Mouse (Mus musculus) lung, embryonic 14.5 days (tissue): ENCODE data around the gene Gm20388. TPM values are rescaled to one million over a fixed set of nuclear protein-coding genes. Genes with fewer than 3 reads are reported as not detected.
A peak's percentile ranks its signal among the peaks of the same experiment; 100 is the strongest.

ENCODE experiments used
- ATAC-seq: fragments of 200-750 bp; cut with Nextera tagmentation; 2 replicates; pipeline ENCODE4 v1.8.0; 2017; ENCODE audit warnings: mild to moderate bottlenecking, moderate TSS enrichment, moderate library complexity; ENCODE audit not compliant: insufficient read depth
- DNase-seq: peaks from one replicate; pipeline ENCODE4 v3.0.0-alpha.2; 2015
- H3K27ac ChIP-seq: fragments of 300-500 bp; sonication (generic); 2 replicates; pipeline ENCODE4 v1.5.1; 2014; ENCODE audit warnings: low read depth, mild to moderate bottlenecking, moderate library complexity
- H3K27me3 ChIP-seq: fragments of 300-500 bp; sonication (generic); 2 replicates; pipeline ENCODE4 v1.6.1; 2014; ENCODE audit warnings: low read length, control low read depth; ENCODE audit not compliant: insufficient read depth
- H3K36me3 ChIP-seq: fragments of 300-500 bp; sonication (generic); 2 replicates; pipeline ENCODE4 v1.6.1; 2014; ENCODE audit warnings: control low read depth; ENCODE audit not compliant: insufficient read depth
- H3K4me1 ChIP-seq: fragments of 300-500 bp; sonication (generic); 2 replicates; pipeline ENCODE4 v1.6.1; 2014; ENCODE audit warnings: antibody characterized with exemption, control low read depth; ENCODE audit not compliant: insufficient read depth
- H3K4me2 ChIP-seq: fragments of 300-500 bp; sonication (generic); 2 replicates; pipeline ENCODE4 v1.6.1; 2014; ENCODE audit warnings: mild to moderate bottlenecking
- H3K4me3 ChIP-seq: fragments of 300-500 bp; sonication (generic); 2 replicates; pipeline ENCODE4 v1.5.1; 2014; ENCODE audit warnings: low read depth, low read length
- H3K9ac ChIP-seq: fragments of 300-500 bp; sonication (generic); 2 replicates; pipeline ENCODE4 v1.6.1; 2014
- H3K9me3 ChIP-seq: fragments of 300-500 bp; sonication (generic); 2 replicates; pipeline ENCODE4 v1.6.1; 2016; ENCODE audit warnings: low read depth, low read length, control low read depth
- CTCF ChIP-seq: IDR thresholded peaks from 2 replicates; pipeline ENCODE4 v1.5.1; 2016; ENCODE audit warnings: antibody characterized with exemption, low read depth
- WGBS: fragments of 180-500 bp; shearing (Covaris S2); extraction: QIAGEN DNeasy Blood & Tissue Kit; methylation state at CpG from one replicate; pipeline ENCODE4 v1.1.7; 2014; 5-methylcytosine and 5-hydroxymethylcytosine counted together
- polyA plus RNA-seq: library from polyadenylated mRNA; unstranded; fragments of >200 nt; fragmentation: Nextera tagmentation; extraction: Ambion mirVana; gene quantifications from 2 replicates; pipeline ENCODE4 v1.2.1, GENCODE M21; 2014

Gm20388 gene
- polyA plus RNA-seq, 1 experiment from 2014 or later = not detected

DNA sequence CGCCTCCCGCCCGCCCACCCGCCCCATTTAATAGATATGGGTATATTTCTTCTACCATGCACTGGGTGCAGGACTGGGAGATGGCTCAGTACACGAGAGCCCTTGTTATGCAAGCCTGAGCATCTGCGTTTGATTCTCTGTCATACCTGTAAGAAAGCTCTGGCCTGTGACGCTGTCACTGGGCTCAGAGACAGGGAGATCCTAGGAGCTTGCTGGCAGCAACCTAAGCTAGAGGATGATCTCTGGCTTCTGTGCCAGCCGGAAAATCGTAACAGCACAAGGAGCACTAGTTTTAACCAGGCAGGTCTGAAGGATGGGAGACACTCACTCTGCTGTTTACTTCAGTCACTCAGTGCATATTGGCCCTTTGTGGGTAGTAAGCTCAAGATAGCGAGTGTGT is 33.0 kb downstream of the Gm20388 start:
- ATAC-seq = no peak
- no peak for DNase-seq
- no peak overlapping the region for H3K9ac ChIP-seq
- no peak overlapping the region for H3K4me3 ChIP-seq
- 92% methylated on average over 10 of the region's 10 CpGs for WGBS
- TF ChIP-seq CTCF = no peak
- no peaks in the 10 kb centered on the region for H3K4me1 ChIP-seq
- H3K27me3 ChIP-seq = no peaks in the 10 kb centered on the region
- no peak overlapping the region for H3K27ac ChIP-seq
- no peak overlapping the region for H3K4me2 ChIP-seq
- H3K36me3 ChIP-seq = peaks cover 80% of the 10 kb centered on the region
- no peaks in the 10 kb centered on the region for H3K9me3 ChIP-seq

DNA sequence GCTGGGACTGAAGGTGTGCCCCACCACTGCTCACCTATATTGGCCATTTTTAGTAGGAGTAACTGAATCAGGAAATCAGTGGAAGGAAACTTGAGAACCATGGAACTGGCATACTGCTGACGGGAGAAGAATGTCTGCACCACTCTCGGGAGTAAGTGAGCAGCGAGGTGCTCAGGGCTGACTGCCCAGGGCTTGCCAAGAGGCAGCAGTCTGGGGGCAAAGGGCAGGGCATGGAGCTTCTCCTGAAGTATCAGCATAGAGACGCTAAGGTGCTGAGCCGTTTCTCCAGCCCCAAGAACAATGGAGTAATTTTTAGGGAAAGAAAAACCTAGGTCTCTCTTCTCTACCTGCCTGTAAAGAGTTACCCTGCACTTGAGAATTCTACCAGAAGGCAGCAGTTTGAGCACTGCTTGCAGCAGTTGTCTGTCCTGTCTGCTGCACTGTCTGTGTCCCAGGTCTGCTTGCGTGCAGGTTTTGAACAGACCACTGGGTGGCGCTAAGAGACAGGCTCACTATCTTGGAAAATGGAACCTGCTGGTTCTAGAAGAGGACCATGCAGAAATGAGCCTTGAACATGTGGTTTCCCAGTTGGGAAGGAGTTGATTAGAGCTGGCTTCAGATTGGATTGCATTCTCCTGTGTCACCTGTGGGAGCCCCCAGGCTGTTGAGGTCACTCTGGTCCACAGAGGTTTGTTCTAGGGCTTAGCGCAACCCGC is 33.6 kb downstream of the Gm20388 start:
- no peak overlapping the region for H3K9ac ChIP-seq
- ATAC-seq (no peak), DNase-seq (peak; percentile 85)
- no peaks in the 10 kb centered on the region for H3K4me1 ChIP-seq
- no peak overlapping the region for H3K27ac ChIP-seq
- H3K9me3 ChIP-seq = no peaks in the 10 kb centered on the region
- H3K4me3 ChIP-seq = no peak overlapping the region
- H3K36me3 ChIP-seq = peaks cover 83% of the 10 kb centered on the region
- H3K4me2 ChIP-seq = no peak overlapping the region
- no peaks in the 10 kb centered on the region for H3K27me3 ChIP-seq
- TF ChIP-seq CTCF = peak; percentile 94
- 56% methylated on average over 9 of the region's 9 CpGs for WGBS

DNA sequence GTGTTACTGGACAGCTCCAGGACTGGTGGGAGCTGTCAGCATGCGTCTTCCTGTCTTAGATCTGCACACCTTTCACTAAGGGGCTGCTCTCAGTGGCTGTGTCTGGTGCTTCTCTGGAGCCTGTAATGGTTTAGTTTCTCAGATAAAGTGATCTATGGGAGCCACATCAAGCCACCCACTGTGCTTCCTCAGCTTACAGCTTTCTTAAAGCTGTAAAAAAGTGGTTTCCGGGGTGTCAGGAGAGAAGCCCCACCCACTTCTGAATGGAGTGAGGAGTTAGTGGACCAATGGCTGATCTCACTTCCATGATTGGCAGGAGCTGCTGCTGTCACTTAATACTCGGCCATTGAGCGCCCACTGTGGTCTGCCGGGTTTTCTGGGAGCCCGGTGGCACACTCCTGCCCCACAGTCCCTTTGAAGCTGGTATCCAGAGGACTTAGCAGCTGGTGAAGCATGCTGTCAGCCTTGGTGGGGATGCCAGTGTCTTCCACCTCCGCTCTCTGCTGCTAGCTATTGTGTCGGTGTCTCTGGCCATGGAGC is 35.8 kb downstream of the Gm20388 start:
- Histone ChIP-seq H3K9me3 (no peaks in the 10 kb centered on the region), H3K36me3 (peaks cover 91% of the 10 kb centered on the region), H3K27ac (no peak overlapping the region), H3K9ac (no peak overlapping the region), H3K4me3 (no peak overlapping the region), H3K4me1 (no peaks in the 10 kb centered on the region), H3K4me2 (no peak overlapping the region), H3K27me3 (no peaks in the 10 kb centered on the region)
- DNase-seq (no peak), ATAC-seq (no peak)
- 69% methylated on average over 8 of the region's 8 CpGs for WGBS
- TF ChIP-seq CTCF = no peak

DNA sequence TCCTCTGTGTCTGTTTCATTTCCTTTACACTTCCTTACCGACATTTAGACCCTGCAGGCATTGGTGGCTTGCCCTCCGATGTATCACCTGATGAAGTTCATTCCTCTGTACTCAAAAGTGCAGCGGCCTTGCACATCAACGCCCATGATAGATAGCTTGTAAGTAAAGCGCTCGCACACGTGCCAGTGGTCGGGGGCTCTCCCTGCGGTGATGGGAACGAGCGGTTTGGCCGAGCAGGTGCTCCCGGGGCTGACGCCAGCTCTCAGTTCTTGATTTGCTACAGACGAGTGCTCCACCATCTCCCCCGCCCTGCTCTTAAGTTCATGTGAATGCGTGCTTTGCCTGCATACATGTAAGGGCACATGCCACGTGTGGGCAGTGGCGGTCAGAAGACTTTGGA is 37.0 kb downstream of the Gm20388 start:
- WGBS = 63% methylated on average over 19 of the region's 19 CpGs
- no peak overlapping the region for H3K4me3 ChIP-seq
- peaks cover 89% of the 10 kb centered on the region for H3K36me3 ChIP-seq
- H3K4me2 ChIP-seq = no peak overlapping the region
- no peak for DNase-seq
- TF ChIP-seq CTCF = no peak
- no peaks in the 10 kb centered on the region for H3K27me3 ChIP-seq
- no peaks in the 10 kb centered on the region for H3K9me3 ChIP-seq
- no peak overlapping the region for H3K27ac ChIP-seq
- H3K4me1 ChIP-seq = no peaks in the 10 kb centered on the region
- no peak for ATAC-seq
- no peak overlapping the region for H3K9ac ChIP-seq

DNA sequence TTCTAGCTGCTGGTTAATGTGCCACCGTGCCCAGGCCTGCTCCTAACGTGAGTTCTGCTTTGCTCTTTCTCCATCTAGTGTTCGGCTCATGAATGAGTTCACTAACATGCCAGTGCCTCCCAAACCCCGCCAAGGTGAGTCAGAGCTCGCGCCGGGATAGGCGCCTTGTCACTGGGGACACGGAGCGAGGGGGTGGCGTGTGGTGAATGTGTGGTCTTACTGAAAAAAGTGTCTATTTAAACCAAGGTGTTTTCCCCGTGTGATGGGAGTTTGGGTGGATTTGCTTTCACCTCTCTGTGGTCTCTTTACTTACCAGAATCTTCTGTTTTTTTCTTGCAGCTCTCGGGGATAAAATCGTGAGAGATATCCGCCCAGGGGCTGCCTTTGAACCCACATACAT is 37.7 kb downstream of the Gm20388 start:
- Histone ChIP-seq H3K9ac (no peak overlapping the region), H3K4me1 (no peaks in the 10 kb centered on the region), H3K27me3 (no peaks in the 10 kb centered on the region), H3K4me3 (no peak overlapping the region), H3K36me3 (peaks cover 89% of the 10 kb centered on the region), H3K9me3 (no peaks in the 10 kb centered on the region), H3K4me2 (no peak overlapping the region), H3K27ac (no peak overlapping the region)
- 77% methylated on average over 15 of the region's 15 CpGs for WGBS
- ATAC-seq = no peak
- DNase-seq = no peak
- TF ChIP-seq CTCF = no peak

DNA sequence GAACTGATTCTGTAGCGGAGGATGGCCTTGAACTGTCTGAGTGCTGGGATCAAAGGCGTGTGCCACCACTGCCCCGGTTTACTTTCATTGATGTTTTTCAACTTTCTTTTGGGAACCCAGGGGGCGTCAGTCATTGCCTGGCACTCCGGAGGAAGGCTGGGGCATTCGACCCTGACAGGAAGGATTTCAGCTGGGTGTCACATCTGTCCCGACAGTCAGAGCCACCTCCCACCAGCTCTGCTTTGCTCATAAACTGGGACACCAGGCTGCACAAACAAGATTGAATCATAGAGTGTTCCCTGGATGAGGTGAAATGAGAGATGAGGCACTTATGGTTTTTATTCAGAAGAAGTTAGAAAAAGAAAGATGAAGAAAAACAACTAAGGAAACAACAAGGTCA is 41.6 kb downstream of the Gm20388 start:
- no peaks in the 10 kb centered on the region for H3K9me3 ChIP-seq
- WGBS = 67% methylated on average over 7 of the region's 7 CpGs
- TF ChIP-seq CTCF = no peak
- H3K27me3 ChIP-seq = no peaks in the 10 kb centered on the region
- no peak overlapping the region for H3K9ac ChIP-seq
- DNase-seq (no peak), ATAC-seq (no peak)
- peaks cover 96% of the 10 kb centered on the region for H3K36me3 ChIP-seq
- H3K4me1 ChIP-seq = no peaks in the 10 kb centered on the region
- H3K27ac ChIP-seq = no peak overlapping the region
- H3K4me3 ChIP-seq = no peak overlapping the region
- H3K4me2 ChIP-seq = no peak overlapping the region

DNA sequence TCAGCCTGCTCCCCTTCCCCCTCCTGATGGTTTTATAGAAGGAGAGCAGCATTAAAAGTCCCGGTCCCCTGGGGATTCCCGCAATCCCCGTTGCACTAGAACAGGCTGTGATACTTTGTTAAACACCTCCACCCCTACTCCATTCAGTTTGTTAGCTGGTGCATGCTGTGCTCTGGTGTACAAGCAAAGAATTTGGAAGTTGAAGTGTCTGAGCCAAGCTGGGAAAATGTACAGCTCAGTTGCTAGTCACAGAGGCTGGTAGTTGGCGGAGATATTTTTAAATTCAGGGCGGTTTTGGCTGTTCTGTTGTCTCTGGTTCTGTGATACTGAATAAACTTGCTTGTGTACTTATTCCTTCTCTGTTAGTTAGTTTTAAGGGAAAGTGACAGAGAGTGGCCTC is 42.1 kb downstream of the Gm20388 start:
- 84% methylated on average over 5 of the region's 5 CpGs for WGBS
- Histone ChIP-seq H3K9ac (no peak overlapping the region), H3K9me3 (no peaks in the 10 kb centered on the region), H3K4me2 (no peak overlapping the region), H3K4me1 (no peaks in the 10 kb centered on the region), H3K27me3 (no peaks in the 10 kb centered on the region), H3K27ac (no peak overlapping the region), H3K36me3 (peaks cover 96% of the 10 kb centered on the region), H3K4me3 (no peak overlapping the region)
- DNase-seq (no peak), ATAC-seq (no peak)
- TF ChIP-seq CTCF = no peak

DNA sequence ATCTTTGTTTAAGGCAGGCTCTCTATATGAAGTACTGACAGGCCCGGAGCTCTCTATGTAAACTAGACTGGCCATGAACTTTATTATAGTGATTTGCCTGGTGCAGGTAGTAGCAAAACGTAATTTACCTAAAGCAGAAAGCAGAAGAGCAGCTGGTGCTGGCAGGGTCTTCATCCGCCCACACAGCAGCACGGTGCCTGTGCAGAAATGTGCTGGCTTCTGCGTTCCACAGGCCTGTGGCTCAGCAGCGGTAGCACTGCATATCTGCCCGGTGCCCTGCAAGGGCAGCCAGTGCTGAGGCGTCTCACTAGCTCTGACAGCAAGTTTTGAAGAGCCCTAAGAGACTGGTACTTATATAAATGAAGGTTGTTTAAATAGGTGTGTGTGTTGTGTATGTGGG is 44.7 kb downstream of the Gm20388 start:
- Histone ChIP-seq H3K27ac (no peak overlapping the region), H3K4me1 (no peaks in the 10 kb centered on the region), H3K9me3 (no peaks in the 10 kb centered on the region), H3K27me3 (no peaks in the 10 kb centered on the region), H3K4me2 (no peak overlapping the region), H3K9ac (no peak overlapping the region), H3K4me3 (no peak overlapping the region), H3K36me3 (peaks cover 77% of the 10 kb centered on the region)
- no peak for TF ChIP-seq CTCF
- WGBS = 83% methylated on average over 8 of the region's 8 CpGs
- DNase-seq = no peak
- no peak for ATAC-seq
